Mouse (Mus musculus): ENCODE results near the gene Trmu.
A peak's percentile ranks its signal among the peaks of the same experiment; 100 is the strongest.

Gene Trmu

GRCm38 (mm10) chr15:85877336-85877735, 1.8 kb upstream of the Trmu start:
- Histone ChIP-seq H3K27me3 (ENCODE audit: control insufficient read depth, insufficient read depth, low read length, poor library complexity, severe bottlenecking) (no peaks in the 10 kb centered on the region), H3K36me3 (ENCODE audit: control insufficient read depth, insufficient read depth, low read length, poor library complexity, severe bottlenecking) (no peaks in the 10 kb centered on the region)
- DNase-seq (ENCODE audit: low read depth, low spot score): no peak

GRCm38 (mm10) chr15:85879498-85879895, 385 bp downstream of the Trmu start:
- no peaks in the 10 kb centered on the region; the same call in 1 of the 2 replicates for H3K36me3 ChIP-seq (ENCODE audit: control insufficient read depth, insufficient read depth, low read length, poor library complexity, severe bottlenecking)
- DNase-seq (ENCODE audit: low read depth, low spot score): no peak

GRCm38 (mm10) chr15:85885606-85886005, 6.5 kb downstream of the Trmu start:
- H3K27me3 ChIP-seq (ENCODE audit: control insufficient read depth, insufficient read depth, low read length, poor library complexity, severe bottlenecking): no peaks in the 10 kb centered on the region
- no peak for DNase-seq (ENCODE audit: low read depth, low spot score)
- peaks cover 2% of the 10 kb centered on the region for H3K36me3 ChIP-seq (ENCODE audit: control insufficient read depth, insufficient read depth, low read length, poor library complexity, severe bottlenecking)

More at GRCm38 (mm10) chr15:85879498-85879895, 385 bp downstream of the Trmu start:
- no peaks in the 10 kb centered on the region for H3K27me3 ChIP-seq (ENCODE audit: control insufficient read depth, insufficient read depth, low read length, poor library complexity, severe bottlenecking)

GRCm38 (mm10) chr15:85889235-85889634, 10.1 kb downstream of the Trmu start:
- Histone ChIP-seq H3K36me3 (ENCODE audit: control insufficient read depth, insufficient read depth, low read length, poor library complexity, severe bottlenecking) (peaks cover 5% of the 10 kb centered on the region), H3K27me3 (ENCODE audit: control insufficient read depth, insufficient read depth, low read length, poor library complexity, severe bottlenecking) (no peaks in the 10 kb centered on the region)
- DNase-seq (ENCODE audit: low read depth, low spot score): no peak

GRCm38 (mm10) chr15:85891971-85892370, 12.9 kb downstream of the Trmu start:
- Histone ChIP-seq H3K36me3 (ENCODE audit: control insufficient read depth, insufficient read depth, low read length, poor library complexity, severe bottlenecking) (peaks cover 5% of the 10 kb centered on the region), H3K27me3 (ENCODE audit: control insufficient read depth, insufficient read depth, low read length, poor library complexity, severe bottlenecking) (no peaks in the 10 kb centered on the region)
- no peak for DNase-seq (ENCODE audit: low read depth, low spot score)

- Histone ChIP-seq H3K36me3 (ENCODE audit: control insufficient read depth, insufficient read depth, low read length, poor library complexity, severe bottlenecking) (peaks cover 5% of the 10 kb centered on the region), H3K27me3 (ENCODE audit: control insufficient read depth, insufficient read depth, low read length, poor library complexity, severe bottlenecking) (no peaks in the 10 kb centered on the region)
- no peak for DNase-seq (ENCODE audit: low read depth, low spot score)
These were observed 13.5 kb downstream of the Trmu start for GRCm38 (mm10) chr15:85892498-85893118.

- Histone ChIP-seq H3K36me3 (ENCODE audit: control insufficient read depth, insufficient read depth, low read length, poor library complexity, severe bottlenecking) (peaks cover 3% of the 10 kb centered on the region), H3K27me3 (ENCODE audit: control insufficient read depth, insufficient read depth, low read length, poor library complexity, severe bottlenecking) (no peaks in the 10 kb centered on the region)
- DNase-seq (ENCODE audit: low read depth, low spot score): no peak
These were observed 14.8 kb downstream of the Trmu start for GRCm38 (mm10) chr15:85893871-85894270.

- no peaks in the 10 kb centered on the region for H3K27me3 ChIP-seq (ENCODE audit: control insufficient read depth, insufficient read depth, low read length, poor library complexity, severe bottlenecking)
- H3K36me3 ChIP-seq (ENCODE audit: control insufficient read depth, insufficient read depth, low read length, poor library complexity, severe bottlenecking): peaks cover 3% of the 10 kb centered on the region
- DNase-seq (ENCODE audit: low read depth, low spot score): peak; percentile 89
These were observed 17.2 kb downstream of the Trmu start for GRCm38 (mm10) chr15:85896284-85896683.

- Histone ChIP-seq H3K36me3 (ENCODE audit: control insufficient read depth, insufficient read depth, low read length, poor library complexity, severe bottlenecking) (peaks cover under 1% of the 10 kb centered on the region), H3K27me3 (ENCODE audit: control insufficient read depth, insufficient read depth, low read length, poor library complexity, severe bottlenecking) (no peaks in the 10 kb centered on the region)
- DNase-seq (ENCODE audit: low read depth, low spot score): no peak
These were observed 18.0 kb downstream of the Trmu start for GRCm38 (mm10) chr15:85897113-85897512.

- Histone ChIP-seq H3K27me3 (ENCODE audit: control insufficient read depth, insufficient read depth, low read length, poor library complexity, severe bottlenecking) (no peaks in the 10 kb centered on the region), H3K36me3 (ENCODE audit: control insufficient read depth, insufficient read depth, low read length, poor library complexity, severe bottlenecking) (no peaks in the 10 kb centered on the region; the same call in 1 of the 2 replicates)
- no peak for DNase-seq (ENCODE audit: low read depth, low spot score)
These were observed 20.3 kb downstream of the Trmu start for GRCm38 (mm10) chr15:85899396-85899795.

GRCm38 (mm10) chr15:85900318-85900717, 21.2 kb downstream of the Trmu start:
- Histone ChIP-seq H3K27me3 (ENCODE audit: control insufficient read depth, insufficient read depth, low read length, poor library complexity, severe bottlenecking) (no peaks in the 10 kb centered on the region), H3K36me3 (ENCODE audit: control insufficient read depth, insufficient read depth, low read length, poor library complexity, severe bottlenecking) (no peaks in the 10 kb centered on the region)
- DNase-seq (ENCODE audit: low read depth, low spot score): no peak

- no peak for DNase-seq (ENCODE audit: low read depth, low spot score)
- Histone ChIP-seq H3K27me3 (ENCODE audit: control insufficient read depth, insufficient read depth, low read length, poor library complexity, severe bottlenecking) (no peaks in the 10 kb centered on the region), H3K36me3 (ENCODE audit: control insufficient read depth, insufficient read depth, low read length, poor library complexity, severe bottlenecking) (no peaks in the 10 kb centered on the region)
These were observed 21.7 kb downstream of the Trmu start for GRCm38 (mm10) chr15:85900801-85901200.

- H3K36me3 ChIP-seq (ENCODE audit: control insufficient read depth, insufficient read depth, low read length, poor library complexity, severe bottlenecking): no peaks in the 10 kb centered on the region
- H3K27me3 ChIP-seq (ENCODE audit: control insufficient read depth, insufficient read depth, low read length, poor library complexity, severe bottlenecking): no peaks in the 10 kb centered on the region
- peak; percentile 12 for DNase-seq (ENCODE audit: low read depth, low spot score)
These were observed 23.4 kb downstream of the Trmu start for GRCm38 (mm10) chr15:85902505-85902904.

- Histone ChIP-seq H3K36me3 (ENCODE audit: control insufficient read depth, insufficient read depth, low read length, poor library complexity, severe bottlenecking) (no peaks in the 10 kb centered on the region), H3K27me3 (ENCODE audit: control insufficient read depth, insufficient read depth, low read length, poor library complexity, severe bottlenecking) (no peaks in the 10 kb centered on the region)
These were observed 24.7 kb downstream of the Trmu start for GRCm38 (mm10) chr15:85903826-85904225.

GRCm38 (mm10) chr15:85908660-85909491, 29.8 kb downstream of the Trmu start:
- no peak for DNase-seq (ENCODE audit: low read depth, low spot score)
- Histone ChIP-seq H3K36me3 (ENCODE audit: control insufficient read depth, insufficient read depth, low read length, poor library complexity, severe bottlenecking) (no peaks in the 10 kb centered on the region), H3K27me3 (ENCODE audit: control insufficient read depth, insufficient read depth, low read length, poor library complexity, severe bottlenecking) (no peaks in the 10 kb centered on the region)

More at GRCm38 (mm10) chr15:85903826-85904225, 24.7 kb downstream of the Trmu start:
- DNase-seq (ENCODE audit: low read depth, low spot score): peak; percentile 32
